Mouse (Mus musculus): ENCODE results near the gene Rela.

Gene Rela

GRCm38 (mm10) chr19:5692913-5693396 lies 55.7 kb downstream of the Rela start:
- no peak for DNase-seq (ENCODE audit: extremely low read depth, insufficient read length, low spot score)

- no peak for DNase-seq (ENCODE audit: extremely low read depth, insufficient read length, low spot score)
Observed at GRCm38 (mm10) chr19:5693801-5694200, 56.5 kb downstream of the Rela start.

DNA sequence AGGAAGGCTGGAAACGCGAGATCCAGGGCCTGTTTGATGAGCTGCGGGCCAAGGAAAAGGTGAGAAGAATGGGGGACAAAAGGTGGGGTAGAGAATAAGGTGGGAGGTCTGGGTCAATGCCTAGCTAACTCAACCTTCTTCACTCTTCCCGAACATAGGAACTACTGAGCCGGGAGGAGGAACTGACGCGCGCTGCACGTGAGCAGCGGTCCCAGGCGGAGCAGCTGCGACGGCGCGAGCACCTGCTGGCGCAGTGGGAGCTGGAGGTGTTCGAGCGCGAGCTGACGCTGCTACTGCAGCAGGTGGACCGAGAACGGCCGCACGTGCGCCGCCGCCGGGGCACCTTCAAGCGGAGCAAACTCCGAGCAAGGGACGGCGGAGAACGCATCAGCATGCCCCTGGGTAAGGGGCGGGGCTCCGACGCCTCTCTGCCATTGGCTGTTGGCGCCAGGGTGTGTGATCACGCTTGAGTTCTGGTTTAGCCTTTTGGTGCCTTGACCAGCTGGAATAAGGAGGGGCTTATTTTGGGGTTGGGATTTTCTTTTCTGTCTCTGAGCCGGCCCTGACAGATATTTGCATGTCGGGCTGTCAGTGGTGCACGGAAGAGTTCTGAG lies 58.7 kb downstream of the Rela start:
- no peak for DNase-seq (ENCODE audit: extremely low read depth, insufficient read length, low spot score)

Data from 3134 (cell line).